Comparison of ENCODE assay signal across 28 mouse cellular contexts in the genomic region with DNA sequence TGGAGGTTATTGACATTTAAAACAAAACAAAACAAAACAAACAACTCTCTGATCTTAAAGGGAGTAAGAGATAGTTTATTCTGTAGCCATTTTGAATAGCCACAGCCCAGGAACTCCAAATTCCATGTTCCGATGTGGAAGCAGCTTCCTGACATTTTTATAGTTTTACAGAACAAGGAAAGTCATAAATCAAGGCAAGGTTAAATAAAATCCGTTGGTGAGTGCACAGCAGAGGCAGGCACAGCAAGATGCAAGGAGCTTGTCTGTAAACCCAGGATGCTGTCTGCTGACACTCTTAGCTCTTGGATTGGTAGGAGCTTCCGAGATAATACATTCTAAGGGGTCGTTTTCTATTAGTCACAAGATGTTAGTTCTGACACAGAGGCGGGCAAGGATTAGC.
DNase-seq lines count a peak whose midpoint lies in the region; ATAC-seq and TF ChIP-seq lines count a peak whose summit lies in the region.
"Had no signal": no experiment of that assay in that cellular context is flagged by ENCODE, and none has a peak within 500 bp of the region (broad histone marks: within the 10 kb centered on the region; RNA-seq: fewer than 3 reads in every experiment).

No protein-coding gene starts in this region.

- TF ChIP-seq POLR2A in liver, adult 2 months (IDR thresholded peaks at IDR 0.05; ENCODE audit: extremely low read depth, insufficient read depth, low read length), result no peak

- H3K9ac ChIP-seq in kidney, embryonic 14.5 days (ENCODE audit: low read depth, low read length), result no peak overlapping the region
- H3K9ac ChIP-seq in liver, adult 2 months (ENCODE audit: low read depth, low read length), result no peak overlapping the region
- H3K9ac ChIP-seq in intestine, embryonic 16.5 days (ENCODE audit: low read depth, low read length), result no peak overlapping the region
- H3K9ac ChIP-seq: embryonic facial prominence, embryonic 12.5 days; forebrain, embryonic 15.5 days; heart, embryonic 15.5 days; hindbrain, embryonic 12.5 days; liver, embryonic 14.5 days had no signal

- WGBS in kidney, embryonic 14.5 days, result 13% methylated on average over 5 of the region's 5 CpGs
- 85% methylated on average over 5 of the region's 5 CpGs for WGBS in liver, adult 2 months
- WGBS in intestine, embryonic 16.5 days, result 19% methylated on average over 5 of the region's 5 CpGs

- no peaks in the 10 kb centered on the region for H3K27me3 ChIP-seq in kidney, embryonic 14.5 days (ENCODE audit: control insufficient read depth, insufficient read depth, low read length)
- H3K27me3 ChIP-seq in liver, adult 2 months (ENCODE audit: control insufficient read depth, insufficient read depth, low read length), result no peaks in the 10 kb centered on the region
- no peaks in the 10 kb centered on the region for H3K27me3 ChIP-seq in intestine, embryonic 16.5 days (replicated peaks; ENCODE audit: control insufficient read depth, insufficient read depth, low read length)
- H3K27me3 ChIP-seq: embryonic facial prominence, embryonic 12.5 days; forebrain, embryonic 15.5 days; heart, embryonic 15.5 days; hindbrain, embryonic 12.5 days had no signal

- H3K36me3 ChIP-seq in kidney, embryonic 14.5 days (ENCODE audit: control insufficient read depth, insufficient read depth, low read length), result no peaks in the 10 kb centered on the region
- no peaks in the 10 kb centered on the region for H3K36me3 ChIP-seq in liver, adult 2 months (ENCODE audit: control insufficient read depth, insufficient read depth, low read length)
- H3K36me3 ChIP-seq in intestine, embryonic 16.5 days (ENCODE audit: control insufficient read depth, insufficient read depth, low read length), result no peaks in the 10 kb centered on the region
- H3K36me3 ChIP-seq: embryonic facial prominence, embryonic 12.5 days; forebrain, embryonic 15.5 days; heart, embryonic 10.5 days; heart, embryonic 15.5 days; hindbrain, embryonic 12.5 days had no signal

- intact Hi-C loops in gastrocnemius, postnatal 36 days (cut with DNase I), result no loop called here

- peak; percentile 56 for ATAC-seq in kidney, embryonic 14.5 days (ENCODE audit: low FRiP score, low TSS enrichment)
- no peak for ATAC-seq in intestine, embryonic 16.5 days
- ATAC-seq: CD4-positive, CD25-positive, alpha-beta regulatory T cell, adult 4 months; forebrain, embryonic 15.5 days; hindbrain, postnatal 0 days had no signal

- TF ChIP-seq CTCF in liver, adult 2 months (IDR thresholded peaks at IDR 0.05; ENCODE audit: low read depth, low read length), result no peak

- H3K79me2 ChIP-seq in liver, adult 2 months (ENCODE audit: control insufficient read depth, insufficient read depth, low read length), result no peaks in the 10 kb centered on the region

- H3K4me3 ChIP-seq in kidney, embryonic 14.5 days (ENCODE audit: low read length), result no peak overlapping the region
- no peak overlapping the region for H3K4me3 ChIP-seq in liver, adult 2 months (ENCODE audit: insufficient read depth, low read depth, low read length)
- no peak overlapping the region for H3K4me3 ChIP-seq in intestine, embryonic 16.5 days (ENCODE audit: low read length)
- H3K4me3 ChIP-seq: embryonic facial prominence, embryonic 12.5 days; forebrain, embryonic 15.5 days; gastrocnemius, adult 2 months; heart, embryonic 10.5 days; heart, embryonic 15.5 days; hindbrain, embryonic 12.5 days had no signal

- H3K9me3 ChIP-seq in kidney, embryonic 14.5 days (ENCODE audit: control insufficient read depth, low read length), result no peaks in the 10 kb centered on the region
- no peaks in the 10 kb centered on the region for H3K9me3 ChIP-seq in intestine, embryonic 16.5 days (ENCODE audit: control insufficient read depth, low read length)
- H3K9me3 ChIP-seq: forebrain, embryonic 15.5 days; heart, embryonic 10.5 days; heart, embryonic 15.5 days; hindbrain, embryonic 12.5 days had no signal

- peaks cover 11% of the 10 kb centered on the region for H3K4me1 ChIP-seq in kidney, embryonic 14.5 days (ENCODE audit: control insufficient read depth, insufficient read depth, low read length)
- peaks cover 12% of the 10 kb centered on the region for H3K4me1 ChIP-seq in liver, adult 2 months (ENCODE audit: control insufficient read depth, insufficient read depth, low read length)
- H3K4me1 ChIP-seq in intestine, embryonic 16.5 days (ENCODE audit: control insufficient read depth, insufficient read depth, low read length), result peaks cover 14% of the 10 kb centered on the region; the same call in 1 of the 2 replicates

- no peak overlapping the region for H3K4me2 ChIP-seq in kidney, embryonic 14.5 days (replicated peaks; ENCODE audit: low read depth, low read length)
- no peak overlapping the region for H3K4me2 ChIP-seq in intestine, embryonic 16.5 days (ENCODE audit: low read depth, low read length)
- H3K4me2 ChIP-seq: embryonic facial prominence, embryonic 12.5 days; forebrain, embryonic 15.5 days; heart, embryonic 15.5 days; hindbrain, embryonic 12.5 days had no signal

- peak overlapping the region; percentile 55; the same call in 1 of the 2 replicates for H3K27ac ChIP-seq in kidney, embryonic 14.5 days (ENCODE audit: low read depth, low read length)
- 0 out of 2 replicates have a peak overlapping the region, but pooled peaks have one; percentile 12 for H3K27ac ChIP-seq in liver, adult 2 months (replicated peaks; ENCODE audit: insufficient read depth, low read depth, low read length)
- peak overlapping the region; percentile 92 for H3K27ac ChIP-seq in intestine, embryonic 16.5 days (ENCODE audit: low read length)
- H3K27ac ChIP-seq: embryonic facial prominence, embryonic 12.5 days; forebrain, embryonic 15.5 days; gastrocnemius, adult 2 months; heart, embryonic 10.5 days; heart, embryonic 15.5 days; hindbrain, embryonic 12.5 days; hindbrain, postnatal 0 days; liver, embryonic 14.5 days; macrophage had no signal

- DNase-seq in kidney, adult 11 months, result no peak
- DNase-seq in liver, adult 2 months (ENCODE audit: extremely low read depth, low read depth, low spot score), result no peak
- no peak for DNase-seq in liver
- DNase-seq in embryo, embryonic 9.5 days (ENCODE audit: extremely low spot score), result peak; percentile 8
- no peak for DNase-seq in frontal cortex, postnatal 25 days (ENCODE audit: low spot score in 2 of 2)
- no peak for DNase-seq in gastrocnemius, postnatal 36 days
- DNase-seq: adrenal gland, postnatal 36 days; cerebellum, adult 18-20 months; cerebellum, postnatal 10 days; gastrocnemius, adult 2 months; heart, postnatal 36 days; kidney, postnatal 10 days; left cerebral cortex, postnatal 4 days; lung, adult 2 months; lung, postnatal 10 days; midbrain, embryonic 14.5 days; right cerebral cortex, postnatal 4 days had no signal

Comparison
In these comparisons a context has a peak if more than half of its experiments do, and no peak if none do; other contexts are left out.
1. H3K27ac ChIP-seq: peak in every context shown above with its lines; median percentile 92 in intestine, embryonic 16.5 days; 55 in kidney, embryonic 14.5 days; 12 in liver, adult 2 months.